Mouse (Mus musculus) embryo, embryonic 11 days (tissue): ENCODE measurements at regions not wholly inside any gene's neighbourhood (a gene's known extent, or its start where the extent isn't known, plus 50 kb on each side); places are given as distances from the start of the nearest gene placed in this dataset.

Experiments
- DNase-seq: peaks from one replicate; pipeline ENCODE4 v3.0.0-alpha.2; 2015

GRCm38 (mm10) chr12:107327107-107327770, 161.2 kb upstream of the 3110018I06Rik start:
- no peak for DNase-seq

- DNase-seq = peak; percentile 74
Observed at GRCm38 (mm10) chr12:107328986-107329385, 159.4 kb upstream of the 3110018I06Rik start.

GRCm38 (mm10) chr12:107334366-107334765, 154.1 kb upstream of the 3110018I06Rik start:
- DNase-seq = peak; percentile 34

GRCm38 (mm10) chr12:107335106-107335505, 153.3 kb upstream of the 3110018I06Rik start:
- DNase-seq = no peak

GRCm38 (mm10) chr12:107338758-107339157, 149.7 kb upstream of the 3110018I06Rik start:
- DNase-seq = no peak

GRCm38 (mm10) chr12:107356211-107356610, 132.2 kb upstream of the 3110018I06Rik start:
- DNase-seq = no peak

- DNase-seq = no peak
Observed at GRCm38 (mm10) chr12:107356974-107357373, 131.5 kb upstream of the 3110018I06Rik start.

GRCm38 (mm10) chr12:107360511-107360910, 127.9 kb upstream of the 3110018I06Rik start:
- DNase-seq = no peak

- no peak for DNase-seq
Observed at GRCm38 (mm10) chr12:107361606-107362005, 126.8 kb upstream of the 3110018I06Rik start.

- no peak for DNase-seq
Observed at GRCm38 (mm10) chr12:107362120-107362519, 126.3 kb upstream of the 3110018I06Rik start.

- DNase-seq = no peak
Observed at GRCm38 (mm10) chr12:107372254-107372653, 116.2 kb upstream of the 3110018I06Rik start.

- DNase-seq = no peak
Observed at GRCm38 (mm10) chr12:107392050-107392795, 96.2 kb upstream of the 3110018I06Rik start.

- no peak for DNase-seq
Observed at GRCm38 (mm10) chr12:107394467-107394866, 94.0 kb upstream of the 3110018I06Rik start.

GRCm38 (mm10) chr12:107404821-107405220, 83.6 kb upstream of the 3110018I06Rik start:
- no peak for DNase-seq

GRCm38 (mm10) chr12:107423923-107424322, 64.5 kb upstream of the 3110018I06Rik start:
- DNase-seq = no peak

GRCm38 (mm10) chr12:107438506-107438905, 49.9 kb upstream of the 3110018I06Rik start:
- no peak for DNase-seq
